Mouse (Mus musculus) small intestine, adult 2 months (tissue): Measurements from ENCODE around the gene Smarcc2.

ENCODE experiments used
- CTCF ChIP-seq: fragments of 200-500 bp; IDR thresholded peaks from 2 replicates; pipeline ENCODE4 v1.5.1; 2012; ENCODE audit warnings: low read depth, mild to moderate bottlenecking, control low read depth, inconsistent platforms, low read length, moderate library complexity, mixed read lengths; ENCODE audit not compliant: insufficient replicate concordance, insufficient read length; ENCODE audit errors: extremely low read depth
- POLR2A ChIP-seq: fragments of 200-500 bp; IDR thresholded peaks from 2 replicates; pipeline ENCODE4 v1.6.1; 2012; ENCODE audit warnings: low read depth, mild to moderate bottlenecking, control low read depth, inconsistent platforms, low read length, moderate library complexity

GRCm38 (mm10) chr10:128495903-128496302 lies 36.9 kb downstream of the Smarcc2 start:
- no peak for TF ChIP-seq CTCF
- no peak for TF ChIP-seq POLR2A
